Mouse (Mus musculus) heart, embryonic 10.5 days (tissue): ENCODE measurements around the gene Glis2. TPM values are rescaled to one million over a fixed set of nuclear protein-coding genes. Genes with fewer than 3 reads are reported as not detected.
A peak's percentile ranks its signal among the peaks of the same experiment; 100 is the strongest.

Source experiments
- DNase-seq: peaks from one replicate; pipeline ENCODE4 v3.0.0-alpha.2; 2017; ENCODE audit warnings: low spot score
- H3K27ac ChIP-seq: fragments of 300-500 bp; sonication (generic); 2 replicates; pipeline ENCODE4 v1.5.1; 2016; ENCODE audit warnings: mild to moderate bottlenecking
- H3K27me3 ChIP-seq: fragments of 300-500 bp; sonication (generic); 2 replicates; pipeline ENCODE4 v1.6.1; 2016; ENCODE audit warnings: mild to moderate bottlenecking; ENCODE audit not compliant: poor library complexity, insufficient read depth, severe bottlenecking
- H3K36me3 ChIP-seq: fragments of 300-500 bp; sonication (generic); 2 replicates; pipeline ENCODE4 v1.6.1; 2016; ENCODE audit warnings: mild to moderate bottlenecking, moderate library complexity
- H3K4me1 ChIP-seq: fragments of 300-500 bp; sonication (generic); 2 replicates; pipeline ENCODE4 v1.6.1; 2016; ENCODE audit warnings: mild to moderate bottlenecking
- H3K4me3 ChIP-seq: fragments of 300-500 bp; sonication (generic); 2 replicates; pipeline ENCODE4 v1.5.1; 2016; ENCODE audit warnings: mild to moderate bottlenecking, moderate library complexity
- H3K9me3 ChIP-seq: fragments of 300-500 bp; sonication (generic); 2 replicates; pipeline ENCODE4 v1.6.1; 2016; ENCODE audit warnings: mild to moderate bottlenecking, moderate library complexity
- WGBS: fragments of 180-500 bp; shearing (Covaris S2); methylation state at CpG from one replicate; pipeline ENCODE4 v1.1.7; 2016; 5-methylcytosine and 5-hydroxymethylcytosine counted together
- polyA plus RNA-seq: library from polyadenylated mRNA; unstranded; fragments of >200 nt; fragmentation: Nextera tagmentation; extraction: Ambion mirVana; gene quantifications from 2 replicates; pipeline ENCODE4 v1.2.1, GENCODE M21; 2016

The Glis2 gene
- polyA plus RNA-seq, 1 experiment from 2014 or later, result 20.7 TPM

DNA sequence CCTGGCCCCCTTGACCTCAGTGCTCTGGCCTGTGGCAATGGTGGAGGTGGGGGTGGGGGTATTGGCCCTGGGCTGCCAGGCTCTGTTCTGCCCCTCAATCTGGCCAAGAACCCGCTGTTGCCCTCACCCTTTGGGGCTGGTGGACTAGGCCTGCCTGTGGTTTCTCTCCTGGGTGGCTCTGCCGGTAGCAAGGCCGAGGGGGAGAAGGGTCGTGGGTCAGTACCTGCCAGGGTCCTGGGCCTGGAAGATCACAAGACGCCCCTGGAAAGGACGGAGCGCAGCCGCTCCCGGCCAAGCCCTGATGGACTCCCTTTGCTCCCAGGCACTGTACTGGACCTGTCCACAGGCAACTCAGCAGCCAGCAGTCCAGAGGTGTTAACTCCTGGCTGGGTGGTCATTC is 19.2 kb downstream of the Glis2 start:
- Histone ChIP-seq H3K27ac (no peak overlapping the region), H3K9me3 (no peaks in the 10 kb centered on the region), H3K36me3 (peaks cover 94% of the 10 kb centered on the region), H3K27me3 (no peaks in the 10 kb centered on the region), H3K4me1 (0 out of 2 replicates have a peak, but pooled peaks cover 5% of the 10 kb centered on the region), H3K4me3 (no peak overlapping the region)
- WGBS, result 90% methylated on average over 9 of the region's 9 CpGs
- DNase-seq, result no peak

DNA sequence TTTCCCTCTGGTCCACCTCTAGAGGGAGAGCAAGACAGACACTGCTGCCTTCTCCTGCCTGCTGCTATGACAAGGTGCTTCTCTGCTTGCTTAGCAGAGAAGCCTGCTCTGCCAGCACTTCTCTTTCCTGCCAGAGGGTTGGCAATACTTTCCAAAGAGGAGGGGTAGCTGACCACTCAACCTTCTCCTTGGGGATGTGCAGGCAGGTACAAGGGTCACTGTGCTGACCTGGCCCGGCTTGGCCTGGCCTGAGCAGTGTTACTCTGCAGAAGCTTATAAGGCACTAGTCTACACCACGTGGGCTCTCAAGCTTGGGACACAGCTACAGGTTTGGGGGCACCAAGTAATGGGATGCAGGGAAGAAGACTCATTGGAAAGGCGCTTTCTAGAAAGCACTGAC is 20.1 kb downstream of the Glis2 start:
- 0 out of 2 replicates have a peak, but pooled peaks cover 5% of the 10 kb centered on the region for H3K4me1 ChIP-seq
- H3K27me3 ChIP-seq, result no peaks in the 10 kb centered on the region
- no peak for DNase-seq
- no peak overlapping the region for H3K4me3 ChIP-seq
- WGBS, result 92% methylated on average over 3 of the region's 3 CpGs
- H3K27ac ChIP-seq, result no peak overlapping the region
- H3K9me3 ChIP-seq, result no peaks in the 10 kb centered on the region
- peaks cover 91% of the 10 kb centered on the region for H3K36me3 ChIP-seq

- Histone ChIP-seq H3K36me3 (peaks cover 88% of the 10 kb centered on the region), H3K9me3 (no peaks in the 10 kb centered on the region), H3K4me3 (no peak overlapping the region), H3K27me3 (no peaks in the 10 kb centered on the region), H3K27ac (no peak overlapping the region), H3K4me1 (0 out of 2 replicates have a peak, but pooled peaks cover 5% of the 10 kb centered on the region)
- WGBS, result 91% methylated on average over 1 of the region's 1 CpGs
- DNase-seq, result no peak
These were observed 20.8 kb downstream of the Glis2 start for GRCm38 (mm10) chr16:4615297-4615696.

DNA sequence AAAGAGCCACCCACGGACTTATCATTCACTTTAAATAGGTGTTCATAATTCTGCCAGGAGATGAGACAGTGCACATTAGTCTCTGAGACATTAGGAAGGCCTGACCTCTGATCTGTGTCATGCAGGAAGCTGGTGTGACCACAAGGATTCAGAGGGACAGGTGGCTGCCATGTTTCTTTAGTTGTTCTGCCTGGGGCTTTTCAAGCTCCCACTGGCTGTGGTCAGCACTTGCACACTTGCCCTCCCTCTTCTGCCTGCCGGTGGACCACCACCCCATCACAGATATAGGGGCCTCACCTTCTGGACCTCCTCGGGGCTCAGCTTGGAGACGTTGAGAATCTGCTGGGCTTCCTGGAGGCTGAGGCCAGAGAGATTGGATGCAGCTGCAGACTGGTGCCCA is 22.3 kb downstream of the Glis2 start:
- Histone ChIP-seq H3K27ac (no peak overlapping the region), H3K36me3 (peaks cover 74% of the 10 kb centered on the region), H3K9me3 (no peaks in the 10 kb centered on the region), H3K4me3 (no peak overlapping the region), H3K27me3 (no peaks in the 10 kb centered on the region), H3K4me1 (peaks cover 9% of the 10 kb centered on the region; the same call in 1 of the 2 replicates)
- 82% methylated on average over 4 of the region's 4 CpGs for WGBS
- no peak for DNase-seq

- 21% methylated on average over 9 of the region's 9 CpGs for WGBS
- Histone ChIP-seq H3K4me3 (peak overlapping the region; percentile 87), H3K9me3 (no peaks in the 10 kb centered on the region), H3K27ac (peak overlapping the region; percentile 93), H3K4me1 (peaks cover 29% of the 10 kb centered on the region), H3K27me3 (no peaks in the 10 kb centered on the region), H3K36me3 (peaks cover 13% of the 10 kb centered on the region)
- DNase-seq, result no peak
These were observed 29.6 kb downstream of the Glis2 start for GRCm38 (mm10) chr16:4624074-4624473.

DNA sequence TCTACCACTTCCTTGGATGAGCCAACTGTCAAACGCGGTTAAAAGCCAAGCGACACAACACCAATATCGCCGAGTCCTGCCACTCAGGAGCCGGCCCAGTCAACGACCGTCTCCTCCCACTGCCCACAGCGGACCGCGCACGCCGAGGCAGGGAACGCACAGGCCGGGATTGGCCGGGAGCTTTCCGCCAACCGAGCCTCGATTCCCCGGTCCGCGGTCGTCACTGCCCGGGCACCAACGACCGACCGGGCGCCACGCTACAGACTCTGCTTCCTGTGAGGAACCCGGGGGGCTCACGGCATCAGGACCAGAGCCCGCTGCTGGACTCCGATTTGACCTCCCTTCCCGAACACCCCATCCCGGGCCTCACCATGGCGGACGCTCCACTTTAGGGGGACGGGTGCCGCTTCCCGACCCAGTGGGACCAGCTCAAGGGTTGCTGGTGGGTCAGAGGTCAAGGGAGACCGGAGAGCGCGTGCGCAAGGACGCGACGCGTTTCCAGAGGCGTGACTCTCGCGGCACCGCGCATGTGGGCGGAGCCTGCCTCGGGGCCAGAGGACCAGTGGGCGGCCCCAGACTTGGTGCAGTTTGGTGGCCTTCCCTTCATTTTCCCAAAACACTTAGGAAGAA is 30.1 kb downstream of the Glis2 start, which contains the start of gene Pam16:
TSS of gene Pam16 (minus strand) at position 508 of the 630 bp plus-strand sequence.
- WGBS, result under 1% methylated on average over 56 of the region's 56 CpGs
- peak; percentile 97 for DNase-seq
- Histone ChIP-seq H3K9me3 (no peaks in the 10 kb centered on the region), H3K4me1 (peaks cover 29% of the 10 kb centered on the region), H3K27me3 (no peaks in the 10 kb centered on the region), H3K4me3 (peak within 1 kb of the TSS; percentile 87), H3K36me3 (peaks cover 10% of the 10 kb centered on the region), H3K27ac (peak within 1 kb of the TSS; percentile 93)

GRCm38 (mm10) chr16:4627105-4627504 is 32.6 kb downstream of the Glis2 start:
- peak overlapping the region; percentile 39; the same call in 1 of the 2 replicates for H3K27ac ChIP-seq
- peaks cover 27% of the 10 kb centered on the region for H3K4me1 ChIP-seq
- no peak for DNase-seq
- peaks cover 17% of the 10 kb centered on the region for H3K36me3 ChIP-seq
- H3K27me3 ChIP-seq, result no peaks in the 10 kb centered on the region
- 68% methylated on average over 6 of the region's 6 CpGs for WGBS
- H3K4me3 ChIP-seq, result no peak overlapping the region
- no peaks in the 10 kb centered on the region for H3K9me3 ChIP-seq

DNA sequence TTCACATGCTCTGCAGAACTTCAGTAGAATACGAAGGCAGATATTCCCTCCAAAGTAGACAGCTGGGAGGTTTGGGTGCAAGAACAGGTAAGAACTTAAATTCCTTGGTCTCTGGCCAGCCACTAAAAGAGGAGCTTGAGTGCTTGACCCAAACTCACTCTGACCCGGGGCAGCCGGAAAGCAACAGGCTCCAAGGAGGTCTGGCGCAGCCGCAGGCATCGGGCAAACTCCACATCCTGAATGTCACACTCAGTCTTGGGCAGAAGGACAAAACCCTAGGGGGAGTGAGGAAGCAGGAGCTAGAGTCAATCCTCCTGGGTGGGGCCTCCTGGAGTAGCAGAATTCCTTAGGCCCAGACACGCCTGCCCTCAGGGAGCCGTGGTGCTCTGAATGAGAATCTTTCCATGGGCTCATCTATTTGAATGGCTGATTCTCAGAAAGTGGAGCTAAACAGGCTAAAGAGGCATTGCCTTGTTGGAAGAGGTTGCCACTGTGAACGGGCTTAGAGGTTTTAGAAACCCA is 34.4 kb downstream of the Glis2 start:
- peaks cover 16% of the 10 kb centered on the region for H3K4me1 ChIP-seq
- DNase-seq, result no peak
- no peaks in the 10 kb centered on the region for H3K27me3 ChIP-seq
- no peak overlapping the region for H3K4me3 ChIP-seq
- 93% methylated on average over 9 of the region's 9 CpGs for WGBS
- H3K36me3 ChIP-seq, result peaks cover 32% of the 10 kb centered on the region
- H3K9me3 ChIP-seq, result no peaks in the 10 kb centered on the region
- no peak overlapping the region for H3K27ac ChIP-seq

DNA sequence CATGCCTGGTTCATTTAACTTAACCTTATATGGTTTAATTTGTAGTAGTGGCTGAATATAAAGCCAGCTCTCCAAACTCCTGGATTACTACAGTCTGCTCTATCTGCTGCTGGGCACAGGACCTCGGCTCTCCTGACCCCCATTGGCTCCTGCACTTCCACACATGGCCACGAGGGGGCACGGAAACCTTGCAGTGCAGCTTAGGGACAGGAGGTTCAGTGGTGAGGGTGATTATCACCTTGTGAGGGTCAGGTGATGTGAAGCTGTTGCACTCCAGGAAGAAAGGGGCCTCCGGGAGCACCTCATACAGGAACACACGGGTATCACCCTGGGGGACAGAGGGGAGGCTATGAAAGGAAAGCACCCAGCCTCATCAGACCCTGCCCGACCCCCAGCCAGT is 35.4 kb downstream of the Glis2 start:
- peaks cover 21% of the 10 kb centered on the region for H3K4me1 ChIP-seq
- WGBS, result 17% methylated on average over 6 of the region's 6 CpGs

GRCm38 (mm10) chr16:4632050-4632449 is 37.5 kb downstream of the Glis2 start:
- WGBS, result 44% methylated on average over 7 of the region's 7 CpGs
- Histone ChIP-seq H3K4me1 (peaks cover 31% of the 10 kb centered on the region), H3K36me3 (peaks cover 38% of the 10 kb centered on the region), H3K9me3 (no peaks in the 10 kb centered on the region), H3K27me3 (no peaks in the 10 kb centered on the region), H3K27ac (0 out of 2 replicates have a peak overlapping the region, but pooled peaks have one; percentile 9), H3K4me3 (no peak overlapping the region)
- no peak for DNase-seq

More for the DNA sequence above, 35.4 kb downstream of the Glis2 start:
- no peak overlapping the region; the same call in 1 of the 2 replicates for H3K27ac ChIP-seq
- H3K4me3 ChIP-seq, result no peak overlapping the region
- H3K9me3 ChIP-seq, result no peaks in the 10 kb centered on the region
- peaks cover 41% of the 10 kb centered on the region for H3K36me3 ChIP-seq
- H3K27me3 ChIP-seq, result no peaks in the 10 kb centered on the region
- DNase-seq, result peak; percentile 90

DNA sequence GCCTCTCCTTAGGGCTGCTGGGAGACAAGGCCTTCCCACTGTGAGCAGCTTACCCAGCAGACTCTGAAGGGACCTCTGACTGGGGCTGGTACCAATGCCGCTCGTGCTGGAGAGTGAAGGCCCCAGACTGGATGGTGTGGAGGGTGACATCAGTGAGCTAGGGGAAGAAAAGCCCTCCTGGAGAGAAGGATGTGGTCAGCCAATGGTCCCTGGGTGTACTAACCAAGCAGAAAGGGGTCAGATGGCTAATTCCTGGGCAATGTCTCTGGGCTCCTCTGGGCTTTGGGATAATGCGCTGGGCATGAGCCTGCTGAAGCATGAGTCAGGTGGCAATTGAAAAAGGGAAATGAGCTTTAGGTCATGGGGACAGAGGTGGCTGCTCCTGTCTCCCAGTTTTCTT is 39.1 kb downstream of the Glis2 start:
- 90% methylated on average over 3 of the region's 3 CpGs for WGBS
- H3K9me3 ChIP-seq, result no peaks in the 10 kb centered on the region

GRCm38 (mm10) chr16:4634681-4635080 is 40.2 kb downstream of the Glis2 start:
- H3K4me1 ChIP-seq, result peaks cover 36% of the 10 kb centered on the region
- 66% methylated on average over 9 of the region's 9 CpGs for WGBS
- DNase-seq, result no peak
- peaks cover 33% of the 10 kb centered on the region for H3K36me3 ChIP-seq
- no peaks in the 10 kb centered on the region for H3K9me3 ChIP-seq
- H3K27ac ChIP-seq, result peak overlapping the region; percentile 66
- no peak overlapping the region for H3K4me3 ChIP-seq
- H3K27me3 ChIP-seq, result no peaks in the 10 kb centered on the region

More for the DNA sequence above, 39.1 kb downstream of the Glis2 start:
- Histone ChIP-seq H3K27ac (no peak overlapping the region), H3K27me3 (no peaks in the 10 kb centered on the region), H3K4me3 (no peak overlapping the region), H3K4me1 (peaks cover 27% of the 10 kb centered on the region), H3K36me3 (peaks cover 33% of the 10 kb centered on the region)
- DNase-seq, result no peak

DNA sequence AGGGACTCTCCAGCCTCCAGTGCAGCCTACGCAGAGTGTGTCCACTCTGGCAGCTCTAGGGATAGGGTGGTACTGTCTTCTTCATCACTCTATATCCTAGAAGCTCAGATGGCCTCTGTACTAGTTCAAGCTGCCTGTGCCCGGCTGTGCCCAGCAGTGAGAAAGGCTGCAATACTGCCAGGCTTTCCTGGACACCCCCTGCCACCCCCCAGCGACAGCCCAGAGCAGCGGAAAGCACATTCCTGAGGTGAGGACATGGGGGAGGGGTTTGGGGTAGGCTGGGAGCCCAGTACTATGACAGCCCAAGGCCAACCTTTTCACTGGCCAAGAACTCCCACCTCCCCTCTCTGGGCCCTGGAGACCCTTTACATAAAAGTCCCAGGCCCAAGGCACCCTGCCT is 41.2 kb downstream of the Glis2 start:
- H3K9me3 ChIP-seq, result no peaks in the 10 kb centered on the region
- no peaks in the 10 kb centered on the region for H3K27me3 ChIP-seq
- 67% methylated on average over 4 of the region's 4 CpGs for WGBS
- DNase-seq, result no peak
- H3K4me3 ChIP-seq, result no peak overlapping the region
- H3K27ac ChIP-seq, result peak overlapping the region; percentile 59; the same call in 1 of the 2 replicates
- peaks cover 40% of the 10 kb centered on the region for H3K4me1 ChIP-seq
- H3K36me3 ChIP-seq, result peaks cover 33% of the 10 kb centered on the region
